Mouse (Mus musculus) olfactory bulb, adult 2 months (tissue): ENCODE results near the gene Nelfa. TPM values are rescaled to one million over a fixed set of nuclear protein-coding genes. Genes with fewer than 3 reads are reported as not detected.
A peak's percentile ranks its signal among the peaks of the same experiment; 100 is the strongest.

Experiments
- H3K27ac ChIP-seq: fragments of 200-500 bp; 2 replicates; pipeline ENCODE4 v1.5.1; 2012; ENCODE audit warnings: low read depth, low read length; ENCODE audit not compliant: insufficient read depth
- H3K4me1 ChIP-seq: fragments of 200-500 bp; 2 replicates; pipeline ENCODE4 v1.6.1; 2012; ENCODE audit warnings: low read length; ENCODE audit not compliant: control insufficient read depth, insufficient read depth
- H3K4me3 ChIP-seq: fragments of 200-500 bp; 2 replicates; pipeline ENCODE4 v1.5.1; 2012; ENCODE audit warnings: mild to moderate bottlenecking, low read depth, low read length, moderate library complexity; ENCODE audit not compliant: insufficient read depth
- CTCF ChIP-seq: fragments of 200-500 bp; IDR thresholded peaks from 2 replicates; pipeline ENCODE4 v1.5.1; 2012; ENCODE audit warnings: low read depth, mild to moderate bottlenecking, low read length, moderate library complexity; ENCODE audit not compliant: insufficient read depth
- POLR2A ChIP-seq: fragments of 200-500 bp; IDR thresholded peaks from 2 replicates; pipeline ENCODE4 v1.6.1; 2012; ENCODE audit warnings: mild to moderate bottlenecking, low read depth, low read length, moderate library complexity; ENCODE audit not compliant: insufficient read depth
- WGBS: fragments of 180-500 bp; shearing (Covaris S2); methylation state at CpG from one replicate; pipeline ENCODE4 v1.1.7; 2018; 5-methylcytosine and 5-hydroxymethylcytosine counted together
- polyA plus RNA-seq: library from polyadenylated mRNA; stranded (reverse); fragments of >200 nt; gene quantifications from 2 replicates; pipeline ENCODE4 v1.2.4, GENCODE M21; 2012; ENCODE audit warnings: low replicate concordance; ENCODE audit not compliant: missing spikeins, insufficient read depth, insufficient read length

The Nelfa gene
- polyA plus RNA-seq, 1 experiment: not detected

GRCm38 (mm10) chr5:33900101-33900500 is 36.1 kb downstream of the Nelfa start:
- Histone ChIP-seq H3K4me1 (peaks cover 2% of the 10 kb centered on the region), H3K4me3 (no peak overlapping the region), H3K27ac (no peak overlapping the region)
- no peak for TF ChIP-seq CTCF
- no peak for TF ChIP-seq POLR2A
- WGBS: 89% methylated on average over 3 of the region's 3 CpGs

- H3K4me3 ChIP-seq: no peak overlapping the region
- TF ChIP-seq CTCF: no peak
- TF ChIP-seq POLR2A: no peak
Observed at GRCm38 (mm10) chr5:33899245-33899644, 37.0 kb downstream of the Nelfa start.

GRCm38 (mm10) chr5:33898671-33899070 is 37.5 kb downstream of the Nelfa start:
- H3K4me1 ChIP-seq: peaks cover 5% of the 10 kb centered on the region
- H3K27ac ChIP-seq: no peak overlapping the region
- WGBS: 88% methylated on average over 9 of the region's 9 CpGs
- TF ChIP-seq POLR2A (no peak), CTCF (no peak)
- no peak overlapping the region for H3K4me3 ChIP-seq

More at GRCm38 (mm10) chr5:33899245-33899644, 37.0 kb downstream of the Nelfa start:
- WGBS: 83% methylated on average over 3 of the region's 3 CpGs
- Histone ChIP-seq H3K4me1 (peaks cover 5% of the 10 kb centered on the region), H3K27ac (no peak overlapping the region)

- Histone ChIP-seq H3K4me3 (no peak overlapping the region), H3K27ac (no peak overlapping the region), H3K4me1 (peaks cover 5% of the 10 kb centered on the region)
- 75% methylated on average over 2 of the region's 2 CpGs for WGBS
- TF ChIP-seq POLR2A (no peak), CTCF (no peak)
Observed at GRCm38 (mm10) chr5:33897158-33897557, 39.1 kb downstream of the Nelfa start.

- H3K4me3 ChIP-seq: no peak overlapping the region
- peak overlapping the region; percentile 64 for H3K27ac ChIP-seq
- H3K4me1 ChIP-seq: peaks cover 5% of the 10 kb centered on the region
- WGBS: 51% methylated on average over 9 of the region's 9 CpGs
- TF ChIP-seq CTCF (no peak), POLR2A (no peak)
Observed at GRCm38 (mm10) chr5:33895116-33895515, 41.1 kb downstream of the Nelfa start.

- Histone ChIP-seq H3K27ac (no peak overlapping the region), H3K4me3 (no peak overlapping the region), H3K4me1 (peaks cover 5% of the 10 kb centered on the region)
- TF ChIP-seq POLR2A (no peak), CTCF (no peak)
- WGBS: 93% methylated on average over 6 of the region's 6 CpGs
Observed at GRCm38 (mm10) chr5:33893406-33893805, 42.8 kb downstream of the Nelfa start.

GRCm38 (mm10) chr5:33881118-33881517 is 55.1 kb downstream of the Nelfa start:
- Histone ChIP-seq H3K27ac (no peak overlapping the region), H3K4me1 (no peaks in the 10 kb centered on the region), H3K4me3 (no peak overlapping the region)
- WGBS: 93% methylated on average over 4 of the region's 4 CpGs
- TF ChIP-seq CTCF (no peak), POLR2A (no peak)

- TF ChIP-seq CTCF: no peak
- no peak for TF ChIP-seq POLR2A
- 88% methylated on average over 1 of the region's 1 CpGs for WGBS
- Histone ChIP-seq H3K4me1 (no peaks in the 10 kb centered on the region), H3K4me3 (no peak overlapping the region), H3K27ac (no peak overlapping the region)
Observed at GRCm38 (mm10) chr5:33875472-33875871, 60.7 kb downstream of the Nelfa start.

- Histone ChIP-seq H3K4me1 (no peaks in the 10 kb centered on the region), H3K27ac (no peak overlapping the region), H3K4me3 (no peak overlapping the region)
- TF ChIP-seq CTCF (no peak), POLR2A (no peak)
Observed at GRCm38 (mm10) chr5:33857693-33858092, 78.5 kb downstream of the Nelfa start.

- no peak for TF ChIP-seq CTCF
- TF ChIP-seq POLR2A: no peak
- Histone ChIP-seq H3K4me1 (peaks cover 3% of the 10 kb centered on the region), H3K27ac (no peak overlapping the region), H3K4me3 (no peak overlapping the region)
- 86% methylated on average over 2 of the region's 2 CpGs for WGBS
Observed at GRCm38 (mm10) chr5:33854019-33854418, 82.2 kb downstream of the Nelfa start.
